Mouse (Mus musculus): ENCODE results near the gene Tmem178. TPM values are rescaled to one million over a fixed set of nuclear protein-coding genes. Genes with fewer than 3 reads are reported as not detected.
"Not testable (repeated sequence)": the region's sequence is repeated elsewhere in the genome, so short reads cannot be mapped to it uniquely, and the experiment has no call there.

The Tmem178 gene
- polyA plus RNA-seq, 1 experiment from 2014 or later = 0.82 TPM

GRCm38 (mm10) chr17:80925554-80925953, 18.9 kb upstream of the Tmem178 start:
- Histone ChIP-seq H3K9ac (no peak overlapping the region), H3K9me3 (replicated peaks) (no peaks in the 10 kb centered on the region), H3K36me3 (no peaks in the 10 kb centered on the region), H3K27ac (no peak overlapping the region), H3K4me3 (no peak overlapping the region), H3K4me1 (no peaks in the 10 kb centered on the region), H3K4me2 (no peak overlapping the region), H3K27me3 (replicated peaks) (no peaks in the 10 kb centered on the region)
- WGBS (ENCODE audit: insufficient replicate concordance) = 70% methylated on average over 3 of the region's 3 CpGs
- ATAC-seq = no peak

- H3K4me1 ChIP-seq = no peaks in the 10 kb centered on the region
- no peaks in the 10 kb centered on the region for H3K36me3 ChIP-seq
- no peak for ATAC-seq
- H3K4me2 ChIP-seq = no peak overlapping the region
- H3K9me3 ChIP-seq (replicated peaks) = no peaks in the 10 kb centered on the region
- H3K27ac ChIP-seq = no peak overlapping the region
- no peaks in the 10 kb centered on the region for H3K27me3 ChIP-seq (replicated peaks)
- no peak overlapping the region for H3K9ac ChIP-seq
- H3K4me3 ChIP-seq = no peak overlapping the region
- WGBS (ENCODE audit: insufficient replicate concordance) = 84% methylated on average over 2 of the region's 2 CpGs
Measured at GRCm38 (mm10) chr17:80927151-80927550, 17.3 kb upstream of the Tmem178 start.

- H3K4me1 ChIP-seq = no peaks in the 10 kb centered on the region
- H3K36me3 ChIP-seq = no peaks in the 10 kb centered on the region
- ATAC-seq = no peak
- H3K9me3 ChIP-seq (replicated peaks) = no peaks in the 10 kb centered on the region
- no peak overlapping the region for H3K27ac ChIP-seq
- H3K4me3 ChIP-seq = no peak overlapping the region
- no peak overlapping the region for H3K4me2 ChIP-seq
- 77% methylated on average over 3 of the region's 3 CpGs for WGBS (ENCODE audit: insufficient replicate concordance)
- no peaks in the 10 kb centered on the region for H3K27me3 ChIP-seq (replicated peaks)
- no peak overlapping the region for H3K9ac ChIP-seq
Measured at GRCm38 (mm10) chr17:80932716-80933115, 11.7 kb upstream of the Tmem178 start.

GRCm38 (mm10) chr17:80933401-80934029, 10.9 kb upstream of the Tmem178 start:
- Histone ChIP-seq H3K27ac (no peak overlapping the region), H3K9ac (no peak overlapping the region), H3K4me2 (no peak overlapping the region), H3K27me3 (replicated peaks) (no peaks in the 10 kb centered on the region), H3K4me1 (no peaks in the 10 kb centered on the region), H3K4me3 (no peak overlapping the region), H3K36me3 (no peaks in the 10 kb centered on the region), H3K9me3 (replicated peaks) (no peaks in the 10 kb centered on the region)
- whole genome bisulfite sequencing (ENCODE audit: insufficient replicate concordance) = 36% methylated on average over 11 of the region's 11 CpGs
- no peak for ATAC-seq

GRCm38 (mm10) chr17:80935807-80936519, 8.5 kb upstream of the Tmem178 start:
- 60% methylated on average over 10 of the region's 10 CpGs for WGBS (ENCODE audit: insufficient replicate concordance)
- no peak overlapping the region for H3K4me2 ChIP-seq
- no peak overlapping the region for H3K9ac ChIP-seq
- no peaks in the 10 kb centered on the region for H3K27me3 ChIP-seq (replicated peaks)
- H3K4me3 ChIP-seq = no peak overlapping the region
- H3K9me3 ChIP-seq (replicated peaks) = no peaks in the 10 kb centered on the region
- no peak overlapping the region for H3K27ac ChIP-seq
- ATAC-seq = no peak
- no peaks in the 10 kb centered on the region for H3K36me3 ChIP-seq
- no peaks in the 10 kb centered on the region for H3K4me1 ChIP-seq

- no peak for ATAC-seq
- no peak overlapping the region for H3K9ac ChIP-seq
- WGBS (ENCODE audit: insufficient replicate concordance) = 63% methylated on average over 5 of the region's 5 CpGs
- H3K4me2 ChIP-seq = no peak overlapping the region
- no peaks in the 10 kb centered on the region for H3K4me1 ChIP-seq
- H3K4me3 ChIP-seq = no peak overlapping the region
- no peaks in the 10 kb centered on the region for H3K36me3 ChIP-seq
- no peak overlapping the region for H3K27ac ChIP-seq
- no peaks in the 10 kb centered on the region for H3K9me3 ChIP-seq (replicated peaks)
- no peaks in the 10 kb centered on the region for H3K27me3 ChIP-seq (replicated peaks)
Measured at GRCm38 (mm10) chr17:80936521-80936920, 7.9 kb upstream of the Tmem178 start.

- no peaks in the 10 kb centered on the region for H3K9me3 ChIP-seq (replicated peaks)
- H3K9ac ChIP-seq = no peak overlapping the region
- H3K27ac ChIP-seq = no peak overlapping the region
- H3K36me3 ChIP-seq = no peaks in the 10 kb centered on the region
- no peak overlapping the region for H3K4me3 ChIP-seq
- H3K4me2 ChIP-seq = no peak overlapping the region
- peaks cover 22% of the 10 kb centered on the region for H3K27me3 ChIP-seq (replicated peaks)
- ATAC-seq = no peak
- H3K4me1 ChIP-seq = no peaks in the 10 kb centered on the region
- WGBS (ENCODE audit: insufficient replicate concordance) = 69% methylated on average over 7 of the region's 7 CpGs
Measured at GRCm38 (mm10) chr17:80939833-80940232, 4.6 kb upstream of the Tmem178 start.

- Histone ChIP-seq H3K27ac (no peak overlapping the region), H3K9ac (no peak overlapping the region), H3K4me1 (no peaks in the 10 kb centered on the region), H3K9me3 (replicated peaks) (no peaks in the 10 kb centered on the region), H3K4me2 (no peak overlapping the region), H3K36me3 (no peaks in the 10 kb centered on the region), H3K27me3 (replicated peaks) (peaks cover 40% of the 10 kb centered on the region), H3K4me3 (no peak overlapping the region)
- no peak for ATAC-seq
- WGBS (ENCODE audit: insufficient replicate concordance) = 61% methylated on average over 11 of the region's 11 CpGs
Measured at GRCm38 (mm10) chr17:80941857-80942256, 2.6 kb upstream of the Tmem178 start.

- 4% methylated on average over 21 of the region's 26 CpGs for WGBS (ENCODE audit: insufficient replicate concordance)
- no peak overlapping the region for H3K9ac ChIP-seq
Measured at GRCm38 (mm10) chr17:80943835-80944529, 450 bp upstream of the Tmem178 start.

GRCm38 (mm10) chr17:80945510-80945909, 1.1 kb downstream of the Tmem178 start:
- H3K9me3 ChIP-seq (replicated peaks); H3K27ac ChIP-seq; H3K4me3 ChIP-seq; H3K4me1 ChIP-seq; H3K4me2 ChIP-seq; ATAC-seq; H3K36me3 ChIP-seq; H3K9ac ChIP-seq: not testable (repeated sequence)
- WGBS (ENCODE audit: insufficient replicate concordance) = 27% methylated on average over 8 of the region's 8 CpGs
- H3K27me3 ChIP-seq (replicated peaks) = peaks cover 54% of the 10 kb centered on the region

More at GRCm38 (mm10) chr17:80943835-80944529, 450 bp upstream of the Tmem178 start:
- H3K4me1 ChIP-seq = no peaks in the 10 kb centered on the region
- H3K27me3 ChIP-seq (replicated peaks) = peaks cover 51% of the 10 kb centered on the region
- no peaks in the 10 kb centered on the region for H3K9me3 ChIP-seq (replicated peaks)
- no peaks in the 10 kb centered on the region for H3K36me3 ChIP-seq
- peak overlapping the region; percentile 50 for H3K4me3 ChIP-seq
- no peak overlapping the region for H3K27ac ChIP-seq
- ATAC-seq = no peak
- peak overlapping the region; percentile 72 for H3K4me2 ChIP-seq

GRCm38 (mm10) chr17:80946091-80946885, 1.9 kb downstream of the Tmem178 start:
- Histone ChIP-seq H3K4me3 (no peak overlapping the region), H3K27me3 (replicated peaks) (peaks cover 54% of the 10 kb centered on the region), H3K36me3 (no peaks in the 10 kb centered on the region), H3K27ac (no peak overlapping the region), H3K9ac (no peak overlapping the region), H3K9me3 (replicated peaks) (no peaks in the 10 kb centered on the region), H3K4me2 (no peak overlapping the region), H3K4me1 (no peaks in the 10 kb centered on the region)
- WGBS (ENCODE audit: insufficient replicate concordance) = 58% methylated on average over 5 of the region's 5 CpGs
- ATAC-seq = no peak

Data from liver, embryonic 12.5 days (tissue).